Mouse (Mus musculus) heart, postnatal 14 days (tissue): ENCODE results near the gene Mapkapk5. TPM values are rescaled to one million over a fixed set of nuclear protein-coding genes. Genes with fewer than 3 reads are reported as not detected.
A peak's percentile ranks its signal among the peaks of the same experiment; 100 is the strongest.

Experiments
- DNase-seq, 2 experiments: peaks; one replicate each; pipeline ENCODE4 v3.0.0; 2021 to 2022
- intact Hi-C: fragments of 180-260 bp; cut with DNase I; formaldehyde crosslinking; loops from one replicate; pipeline ENCODE4 v1.15.1; 2025
- long read RNA-seq, 2 experiments: library from polyadenylated mRNA; stranded (forward); transcript quantifications; one replicate each; pipeline ENCODE4 v2.0.0; 2021
- total RNA-seq, 2 experiments: library from RNA; stranded (reverse); gene quantifications; 2 replicates each; pipeline ENCODE4 v1.2.3; 2021

Mapkapk5 gene
- total RNA-seq, result 10 to 100 TPM; 60.7 to 61.7 TPM
- long read RNA-seq, experiment 1, transcript Mapkapk5-206 (4 exons, 578 nt), result major isoform, 5 of 12 reads
- long read RNA-seq, experiment 1, partial matches to known transcripts, result 1 of 12 reads
- long read RNA-seq, experiment 1, other reads (novel, unspliced or antisense), result 1 of 12 reads
- long read RNA-seq, experiment 2, transcript Mapkapk5-206 (4 exons, 578 nt), result major isoform, 5 of 11 reads
- long read RNA-seq, experiment 2, partial matches to known transcripts, result 1 of 11 reads
- long read RNA-seq, experiment 2, other reads (novel, unspliced or antisense), result 1 of 11 reads

DNA sequence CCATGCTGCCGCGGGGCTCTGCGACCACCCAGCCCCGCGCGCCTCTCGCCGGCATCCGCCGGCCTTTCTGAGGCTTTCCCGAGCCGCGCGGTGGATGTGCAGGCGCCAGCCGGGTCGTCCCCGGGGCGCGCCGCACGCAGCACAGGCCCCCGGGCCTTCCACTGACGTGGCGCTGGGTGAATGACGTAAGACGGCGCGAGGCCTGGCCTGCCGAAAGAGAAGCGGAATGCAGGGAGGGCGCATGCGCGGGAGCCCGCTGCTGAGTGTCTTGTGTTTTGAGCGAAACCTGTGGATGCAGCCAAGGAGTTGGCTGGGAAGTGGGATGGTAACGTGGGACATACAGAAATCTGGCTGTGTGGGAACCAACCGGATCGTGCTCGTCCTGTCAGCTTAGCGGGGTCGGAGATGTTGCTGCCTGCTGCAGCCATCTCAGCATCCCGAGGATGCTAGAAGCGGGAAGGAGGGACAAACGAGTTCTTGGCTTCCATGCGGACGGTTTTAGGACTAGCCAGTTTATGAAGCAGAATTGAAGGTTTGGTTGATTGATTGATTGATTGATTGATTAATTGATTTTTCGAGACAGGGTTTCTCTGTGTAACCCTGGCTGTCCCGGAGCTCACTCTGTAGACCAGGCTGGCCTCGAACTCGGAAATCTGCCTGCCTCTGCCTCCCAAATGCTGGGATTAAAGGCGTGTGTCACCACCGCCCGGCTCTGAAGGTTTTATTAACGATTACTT lies at the start of gene Mapkapk5:
TSS of gene Mapkapk5 (minus strand) at position 113 of the 737 bp plus-strand sequence.
- intact Hi-C loops, result loop anchor here (2.0 kb wide), 1 partner anchor 57 kb away; no protein-coding TSS in a partner anchor
- DNase-seq, result peak; percentile 99

DNA sequence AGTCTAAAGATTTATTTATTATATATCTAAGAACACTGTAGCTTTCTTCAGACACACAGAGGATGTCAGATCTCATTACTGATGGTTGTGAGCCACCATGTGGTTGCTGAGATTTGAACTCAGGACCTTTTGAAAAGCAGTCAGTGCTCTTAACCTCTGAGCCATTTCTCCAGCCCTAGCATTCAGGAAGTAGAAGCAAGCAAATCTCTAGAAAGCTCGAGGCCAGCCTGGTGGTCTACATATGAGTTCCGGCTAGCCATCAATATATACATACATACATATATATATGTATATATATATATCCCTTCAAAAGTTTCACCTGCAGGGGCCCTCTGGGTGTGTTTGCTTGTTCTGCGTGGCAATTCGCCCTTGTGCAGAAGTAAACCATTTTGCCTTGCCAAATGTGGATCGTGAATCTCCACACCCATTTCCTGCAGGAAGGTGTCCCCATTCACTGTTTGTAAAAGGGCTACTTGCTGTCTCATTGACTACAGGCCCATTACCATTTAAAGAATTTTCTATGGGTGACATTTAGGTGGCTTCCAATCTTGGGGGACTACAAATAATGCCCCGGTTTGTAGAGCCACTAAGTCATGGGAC lies 49.1 kb upstream of the Mapkapk5 start:
- no peak for DNase-seq
- intact Hi-C loops, result no loop called here

DNA sequence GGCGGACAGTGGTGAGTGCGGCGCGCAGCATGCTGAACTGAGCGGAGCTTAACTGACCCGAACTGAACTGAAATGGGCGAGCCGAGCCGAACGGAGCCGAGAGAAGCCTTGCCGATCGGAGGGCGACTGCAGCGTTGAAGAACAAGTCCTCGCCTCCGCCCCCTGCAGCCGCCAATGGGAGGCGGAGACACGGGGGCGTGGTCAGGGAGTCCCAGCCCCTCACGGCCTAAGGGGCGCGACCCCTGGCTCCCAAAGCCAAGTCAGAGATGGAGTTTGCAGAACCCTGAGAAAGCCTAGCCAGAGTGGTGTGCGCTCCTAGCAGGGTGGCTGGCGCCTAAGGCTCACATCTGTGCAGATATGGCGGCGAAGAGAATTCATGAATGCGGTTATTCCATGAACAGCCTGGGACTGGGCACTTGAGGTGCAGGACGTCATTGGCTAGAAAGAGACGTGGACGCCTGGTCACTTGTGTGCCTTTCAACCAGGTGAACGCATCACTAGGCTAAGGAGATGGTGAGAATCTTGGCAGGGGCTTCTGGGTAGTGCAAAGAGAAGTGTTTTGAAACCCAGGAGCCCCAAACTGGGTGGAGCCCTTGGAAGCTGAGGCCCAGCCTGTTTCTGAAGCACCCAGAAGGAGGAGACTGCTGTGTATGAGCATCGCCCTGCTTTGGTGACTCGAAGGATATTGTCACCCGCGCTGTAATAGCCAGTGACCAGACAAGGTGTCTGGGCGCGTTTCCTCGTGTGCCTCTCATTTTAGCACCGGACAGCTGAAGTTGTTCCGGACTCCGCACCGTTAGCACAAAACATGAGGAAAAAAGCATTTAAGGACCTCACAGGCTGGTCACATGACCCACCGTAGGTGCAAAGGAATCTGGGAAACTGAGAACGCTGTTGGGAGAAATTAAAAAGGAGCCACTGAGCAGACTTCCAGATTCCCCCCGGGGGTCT lies 48.0 kb upstream of the Mapkapk5 start, which contains the start of gene Aldh2:
TSS of gene Aldh2 (minus strand) at position 374 of the 951 bp plus-strand sequence.
- intact Hi-C loops, result no loop called here
- DNase-seq, result peak; percentile 90 to 91

DNA sequence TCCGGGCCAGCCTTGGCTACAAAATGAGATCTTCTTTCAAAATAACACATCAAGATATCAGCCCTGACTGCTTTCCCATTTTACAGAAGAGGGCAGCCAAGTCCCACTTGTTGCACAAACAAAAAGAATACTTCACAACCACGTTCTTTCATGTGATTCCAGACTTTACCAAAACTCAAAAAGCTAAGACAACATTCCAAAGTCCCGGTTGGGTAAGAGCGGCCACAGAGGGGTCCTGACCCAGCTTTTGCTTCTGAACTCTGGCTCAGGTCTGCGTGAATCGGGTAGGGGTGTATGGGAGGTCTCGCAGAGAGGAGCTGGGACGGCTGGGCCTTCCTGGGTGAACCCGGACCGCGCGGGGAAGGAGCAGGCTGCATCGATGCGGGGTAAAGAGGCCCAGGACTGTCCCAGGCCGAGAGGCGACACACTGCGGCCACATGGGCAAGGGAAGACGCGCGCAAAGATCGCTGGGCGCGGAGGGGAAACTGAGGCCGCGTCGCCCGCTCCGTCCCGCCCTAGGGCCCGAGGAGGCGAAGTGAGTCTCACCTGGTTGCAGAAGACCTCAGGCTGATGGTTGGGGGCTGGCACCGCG lies 47.2 kb upstream of the Mapkapk5 start:
- intact Hi-C loops, result no loop called here
- peak in 1 of 2 experiments; percentile 32 for DNase-seq

DNA sequence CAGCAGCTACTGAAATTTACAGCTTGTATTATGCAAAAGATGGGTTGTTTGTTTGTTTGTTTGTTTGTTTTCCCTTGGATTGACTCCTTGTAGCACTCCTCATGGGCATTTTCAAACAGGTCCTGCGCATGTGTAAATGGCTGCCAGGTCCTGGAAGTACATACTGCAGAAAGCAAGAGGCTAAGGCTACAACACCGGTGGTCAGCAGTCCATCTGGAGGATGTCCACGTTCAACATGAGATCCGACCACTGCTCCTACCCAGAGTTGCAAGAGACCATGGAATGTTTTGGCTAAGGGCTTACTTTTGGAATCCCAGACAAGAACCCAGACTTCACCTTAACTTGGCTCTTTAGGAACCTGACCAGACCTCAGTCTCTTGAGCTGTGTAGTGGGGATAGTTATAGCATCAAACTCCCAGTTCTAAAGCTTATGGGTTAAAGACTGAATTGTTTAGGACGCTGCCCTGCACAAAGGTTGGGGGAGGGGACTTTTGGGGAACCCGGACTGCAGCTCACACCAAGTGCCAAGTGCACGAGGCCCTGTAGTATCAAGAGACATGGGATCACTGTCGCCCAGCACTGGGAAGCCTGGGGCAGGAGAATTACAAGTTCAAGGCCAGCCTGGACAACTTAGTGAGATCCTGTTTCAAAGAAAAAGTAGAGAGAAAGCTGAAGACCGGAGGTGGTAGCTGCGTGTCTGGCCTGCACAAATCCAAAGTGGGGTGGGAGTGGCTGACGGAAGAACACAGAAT lies 46.5 kb upstream of the Mapkapk5 start:
- intact Hi-C loops, result no loop called here
- no peak for DNase-seq

DNA sequence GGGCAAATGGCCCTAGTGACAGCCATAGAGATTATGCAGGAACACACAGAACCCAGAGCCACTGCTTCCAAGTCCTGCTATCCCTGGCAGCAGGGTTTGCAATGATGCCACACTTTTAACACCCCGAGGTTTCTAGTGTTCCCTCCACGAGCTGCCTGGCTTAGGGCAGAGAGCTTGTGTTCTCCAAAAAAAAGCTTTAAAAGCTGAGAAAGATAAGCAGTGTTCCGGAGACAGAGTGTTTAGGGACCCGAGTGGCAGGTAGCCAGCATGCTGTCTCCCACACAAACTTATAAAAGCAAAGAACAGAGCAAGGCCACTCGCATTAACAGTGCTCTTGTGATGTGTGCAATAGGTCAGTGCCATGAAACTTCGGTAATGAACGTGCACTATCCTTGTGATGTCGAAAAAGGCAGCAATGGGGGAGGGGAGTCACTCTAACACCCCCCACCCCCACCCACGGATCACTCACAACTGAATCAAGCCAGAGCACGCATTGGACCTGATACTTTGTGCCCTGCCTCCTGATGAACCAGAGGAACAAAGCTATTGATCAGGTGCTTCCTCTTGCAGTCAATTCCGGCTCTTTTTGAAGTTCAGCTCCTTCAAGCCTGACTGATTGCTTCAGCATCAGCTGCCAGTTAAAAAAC lies 45.8 kb upstream of the Mapkapk5 start:
- intact Hi-C loops, result no loop called here
- DNase-seq, result peak; percentile 38 to 47

DNA sequence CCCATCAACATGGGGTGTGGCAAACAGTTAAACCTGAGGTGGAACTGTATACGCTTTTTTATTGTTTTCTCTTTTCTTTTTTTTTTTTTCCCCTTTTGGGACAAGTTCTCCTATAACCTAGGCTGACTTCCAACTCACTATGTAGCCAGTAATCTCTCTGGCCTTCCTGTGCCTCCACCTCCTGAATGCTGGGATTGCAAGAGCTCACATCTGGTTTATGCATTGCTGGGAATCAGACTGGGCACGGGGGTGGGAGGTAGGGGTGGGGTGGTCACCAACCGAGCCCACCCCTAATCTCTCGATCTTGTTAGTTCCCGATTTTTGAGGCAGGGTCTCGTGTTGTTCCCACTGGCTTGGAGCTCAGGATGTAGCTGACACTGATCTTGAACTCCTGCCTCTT lies 44.2 kb upstream of the Mapkapk5 start:
- no peak for DNase-seq
- intact Hi-C loops, result no loop called here

DNA sequence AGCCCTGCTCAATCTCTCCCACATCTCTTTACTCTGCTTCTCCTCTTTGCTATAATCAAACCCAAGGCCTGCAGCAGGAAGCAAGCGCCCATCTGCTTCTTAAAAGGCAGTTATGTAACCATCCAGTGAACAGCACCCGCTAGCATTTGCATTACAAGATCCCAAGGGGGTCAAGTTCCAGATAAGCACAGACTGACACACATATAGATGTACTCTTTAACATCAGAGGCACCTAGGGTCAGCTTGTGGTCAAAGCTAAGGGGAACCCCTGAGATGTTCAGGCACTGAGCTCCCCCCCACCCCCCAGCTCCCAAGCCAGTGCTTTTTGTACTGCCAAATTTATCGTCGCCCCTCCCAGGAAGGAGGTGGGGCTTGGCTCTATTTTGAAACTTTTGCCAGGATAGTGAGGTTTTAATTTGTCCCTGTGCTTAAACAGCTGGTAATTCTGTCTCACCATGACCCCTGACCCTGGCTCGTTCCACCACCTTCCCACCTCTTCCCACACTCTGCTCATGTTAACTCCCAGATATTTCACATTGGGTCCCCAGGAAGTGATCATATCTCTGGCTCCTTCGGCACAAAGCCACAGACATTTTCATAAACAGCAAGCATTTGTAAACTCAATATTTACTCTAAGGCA lies 40.8 kb upstream of the Mapkapk5 start:
- DNase-seq, result peak; percentile 53 to 62
- intact Hi-C loops, result no loop called here

DNA sequence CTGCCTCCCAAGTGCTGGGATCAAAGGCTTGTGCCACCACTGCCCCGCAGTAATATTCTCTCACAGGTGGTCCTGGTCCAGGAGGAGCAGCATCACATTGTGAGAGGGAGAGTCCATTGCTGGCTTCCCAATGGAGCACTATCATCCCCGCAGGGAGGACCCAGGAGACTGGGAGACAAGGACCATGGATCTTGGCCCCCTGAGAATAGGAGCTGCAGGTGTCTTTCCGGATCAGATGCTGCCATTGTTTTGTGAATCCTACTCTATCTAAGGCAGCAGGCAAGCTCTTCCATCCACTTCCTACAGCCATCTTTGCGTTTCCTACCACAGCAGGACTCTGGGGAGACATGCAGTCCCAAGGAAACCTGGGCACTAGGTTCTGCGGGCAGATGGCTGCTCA lies 40.0 kb upstream of the Mapkapk5 start:
- intact Hi-C loops, result no loop called here
- DNase-seq, result no peak

DNA sequence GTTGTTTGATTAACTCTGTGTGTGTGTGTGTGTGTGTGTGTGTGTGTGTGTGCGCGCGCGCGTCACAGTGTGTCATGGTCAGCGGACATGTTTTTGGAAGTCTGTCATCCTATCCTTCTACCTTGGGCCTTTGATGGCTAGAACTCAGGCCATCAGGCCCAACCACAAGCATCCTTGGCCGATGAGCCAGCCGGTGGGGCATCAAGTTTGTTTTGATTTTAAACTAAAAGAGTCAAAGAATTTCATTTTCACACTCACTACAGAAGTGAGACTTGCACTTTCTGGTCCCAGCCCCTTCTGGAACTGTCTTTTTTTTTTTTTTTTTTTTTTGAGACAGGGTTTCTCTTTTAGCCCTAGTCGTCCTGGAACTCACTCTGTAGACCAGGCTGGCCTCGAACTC lies 39.3 kb upstream of the Mapkapk5 start:
- no peak for DNase-seq
- intact Hi-C loops, result no loop called here

DNA sequence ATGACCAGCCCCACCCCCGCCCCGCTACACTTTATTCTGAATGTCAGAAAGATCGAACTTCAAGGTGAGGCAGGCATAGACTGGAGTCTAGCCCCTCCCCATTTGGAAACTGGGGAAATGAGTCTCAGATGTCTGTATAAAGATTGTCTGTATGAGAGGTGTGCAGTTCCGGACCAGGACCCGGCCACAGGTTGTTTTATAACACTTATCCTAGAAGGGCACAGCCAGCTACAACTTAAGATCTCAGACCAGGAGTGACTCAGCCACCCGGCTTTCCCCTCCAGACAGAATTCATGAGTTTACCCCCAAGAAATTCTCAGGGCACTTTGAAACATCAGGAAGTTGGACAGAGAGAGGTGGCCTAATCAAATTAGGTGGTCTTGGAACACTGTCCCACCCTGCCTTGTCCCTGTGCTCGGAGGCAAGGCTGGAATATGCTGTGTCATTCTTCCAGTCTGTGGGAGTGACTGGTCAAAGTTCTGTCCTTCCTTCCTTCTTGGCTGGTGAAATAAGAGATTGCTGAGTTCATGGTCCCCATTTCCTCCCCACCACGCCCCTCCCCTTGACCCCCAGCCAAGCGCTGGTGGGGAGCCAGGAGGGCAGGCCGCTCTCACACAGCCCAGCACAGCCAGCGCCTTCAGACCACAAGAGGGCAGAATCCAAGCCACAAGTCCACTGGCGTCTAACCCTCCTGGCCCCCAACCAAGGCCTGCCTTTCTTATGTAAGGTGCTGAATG lies 38.2 kb upstream of the Mapkapk5 start:
- peak; percentile 94 to 97 for DNase-seq
- intact Hi-C loops, result no loop called here

DNA sequence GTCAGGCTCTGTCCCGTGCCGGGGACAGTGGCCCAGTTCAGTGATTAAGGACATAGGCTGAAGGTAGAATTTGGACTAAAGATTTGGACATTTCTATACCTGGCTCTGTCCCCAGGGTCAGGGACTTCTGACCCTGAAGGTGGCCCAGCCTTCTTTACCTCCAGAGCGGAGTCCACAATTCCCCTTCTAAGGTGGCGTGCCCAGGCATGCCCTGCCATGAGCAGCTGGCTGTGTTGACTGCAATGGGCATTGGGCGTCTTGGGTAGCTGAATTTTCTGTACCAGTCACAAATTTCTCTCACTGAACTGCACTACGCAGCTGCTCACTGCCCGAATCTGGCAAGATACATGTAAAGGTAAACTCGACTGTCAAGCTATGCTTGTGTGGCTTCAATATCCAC lies 36.2 kb upstream of the Mapkapk5 start:
- intact Hi-C loops, result no loop called here

DNA sequence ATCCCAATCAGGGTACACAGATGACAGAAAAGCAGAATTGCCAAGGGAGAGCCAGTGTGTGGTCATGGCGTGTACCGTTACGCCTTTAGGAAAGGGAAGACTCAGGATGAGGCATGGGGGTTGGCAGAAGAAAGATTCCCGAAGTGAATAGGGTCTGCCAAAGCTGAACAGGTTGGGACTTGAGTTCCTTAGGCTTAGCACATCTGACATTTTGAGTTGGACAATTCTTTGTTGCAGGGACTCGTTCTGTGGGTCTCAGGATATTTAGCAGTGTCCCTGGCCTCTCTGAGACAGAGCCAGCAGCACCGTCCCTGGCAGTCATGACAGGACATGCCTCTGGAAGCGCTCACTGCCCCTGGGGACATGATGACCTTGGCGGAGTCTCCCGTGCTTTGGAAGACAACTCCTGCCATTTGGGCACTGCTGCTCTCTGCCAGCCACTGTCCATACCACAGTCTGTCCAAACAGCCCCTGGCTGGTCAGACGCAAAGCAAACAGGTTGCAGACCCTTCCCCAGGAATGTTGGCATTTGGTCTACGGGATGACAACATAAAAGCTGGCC lies 31.3 kb upstream of the Mapkapk5 start:
- DNase-seq, result peak; percentile 40 to 53
- intact Hi-C loops, result no loop called here

More for the DNA sequence above, 36.2 kb upstream of the Mapkapk5 start:
- no peak for DNase-seq

DNA sequence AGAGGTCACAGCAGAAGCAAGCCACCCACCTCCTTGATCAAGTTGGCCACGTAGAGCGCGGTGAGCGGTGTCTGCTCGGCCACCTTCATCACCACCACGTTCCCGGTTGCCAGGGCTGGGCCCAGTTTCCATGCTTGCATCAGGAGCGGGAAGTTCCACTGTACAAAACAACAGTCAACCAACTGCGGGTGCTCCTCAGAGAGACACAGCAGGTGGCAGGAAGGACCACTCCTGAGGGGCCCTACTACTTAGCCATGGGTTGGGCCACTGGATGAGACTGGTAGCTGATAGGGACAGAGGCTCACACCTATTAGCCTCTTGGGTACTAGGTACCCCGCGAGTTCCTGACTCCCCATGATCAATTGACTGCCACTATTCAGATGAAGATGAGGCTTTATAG lies 30.2 kb upstream of the Mapkapk5 start:
- intact Hi-C loops, result no loop called here

DNA sequence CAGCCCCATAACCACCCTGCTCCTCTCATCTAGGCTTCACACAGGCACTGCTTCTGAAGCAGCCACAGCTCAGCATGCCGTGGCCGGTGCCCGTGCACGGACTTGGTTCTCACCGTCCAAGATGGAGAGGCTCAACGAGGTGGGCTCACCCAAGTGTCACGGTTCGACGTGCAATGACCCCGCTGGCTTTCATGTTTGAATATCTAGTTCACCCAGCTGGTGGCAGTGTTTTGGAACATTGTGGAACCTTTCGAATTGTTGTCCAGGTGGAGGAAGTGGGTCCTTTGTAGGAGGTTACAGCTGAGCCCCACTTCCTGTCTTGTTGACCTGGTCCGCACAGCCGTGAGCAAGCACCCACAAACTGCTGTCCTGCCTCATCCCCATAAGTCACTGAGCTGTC lies 28.4 kb upstream of the Mapkapk5 start:
- intact Hi-C loops, result no loop called here
- no peak for DNase-seq

More for the DNA sequence above, 30.2 kb upstream of the Mapkapk5 start:
- DNase-seq, result no peak

DNA sequence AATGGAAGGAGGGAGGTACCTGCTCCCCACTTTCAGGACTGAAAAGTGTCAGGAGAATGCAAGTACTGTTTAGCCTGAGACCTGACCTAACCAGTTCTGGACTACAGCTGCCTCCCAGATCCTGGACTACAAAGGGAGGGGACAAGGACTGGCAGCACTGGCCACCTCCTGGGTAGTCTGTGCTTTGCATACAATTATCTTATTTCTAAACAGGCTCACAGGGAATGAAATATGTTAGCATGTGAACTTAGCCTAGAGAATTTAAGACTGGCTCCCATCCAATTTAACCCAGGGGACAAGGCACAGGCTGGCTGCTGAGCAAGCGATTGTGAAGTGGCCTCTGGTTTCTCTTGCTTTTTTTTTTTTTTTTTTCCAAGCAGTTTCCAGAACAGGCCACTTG lies 25.1 kb upstream of the Mapkapk5 start:
- intact Hi-C loops, result no loop called here
- no peak for DNase-seq

DNA sequence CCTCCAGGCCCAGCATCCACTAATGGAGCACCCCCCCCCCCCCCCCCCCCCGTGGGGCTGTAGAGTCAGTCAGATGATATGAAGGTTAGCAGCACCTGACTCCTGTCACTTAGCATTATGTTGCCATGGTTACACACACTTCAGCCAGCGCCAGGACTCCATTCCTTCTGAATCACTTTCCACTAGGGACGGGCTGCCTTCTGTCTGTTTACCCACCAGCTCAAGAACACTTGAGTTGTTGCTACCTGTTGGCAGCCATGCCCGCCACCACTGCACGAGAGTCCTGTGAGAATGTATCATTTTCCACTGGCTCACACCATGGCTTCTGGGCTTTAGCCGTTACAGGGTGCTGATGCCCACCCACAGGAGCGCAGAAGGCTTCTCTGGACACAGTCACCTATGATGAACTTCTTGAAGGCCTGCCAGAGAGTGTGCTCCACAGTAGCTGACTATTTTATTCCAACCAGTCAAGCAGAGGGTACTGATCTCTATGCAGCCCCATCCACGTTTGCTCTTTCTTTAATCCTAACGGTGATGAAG lies 24.2 kb upstream of the Mapkapk5 start:
- intact Hi-C loops, result no loop called here

More for the DNA sequence above, 24.2 kb upstream of the Mapkapk5 start:
- DNase-seq, result no peak
